Mouse (Mus musculus): ENCODE data around the gene Foxred1. TPM values are rescaled to one million over a fixed set of nuclear protein-coding genes. Genes with fewer than 3 reads are reported as not detected.
A peak's percentile ranks its signal among the peaks of the same experiment; 100 is the strongest.

Gene Foxred1
- polyA plus RNA-seq, 1 experiment from 2014 or later: 77.2 TPM

GRCm38 (mm10) chr9:35198351-35198750 is 12.5 kb downstream of the Foxred1 start:
- WGBS: 82% methylated on average over 10 of the region's 10 CpGs
- H3K4me1 ChIP-seq (ENCODE audit: control insufficient read depth, insufficient read depth, low read length): peaks cover 11% of the 10 kb centered on the region
- ATAC-seq (replicated peaks; ENCODE audit: extremely low read depth, insufficient read depth, low FRiP score): no peak
- no peak overlapping the region for H3K4me3 ChIP-seq (ENCODE audit: low read length)
- H3K27me3 ChIP-seq (ENCODE audit: control insufficient read depth, insufficient read depth, low read length): no peaks in the 10 kb centered on the region
- H3K27ac ChIP-seq (ENCODE audit: low read length): no peak overlapping the region
- H3K36me3 ChIP-seq (ENCODE audit: control insufficient read depth, insufficient read depth): no peaks in the 10 kb centered on the region
- no peaks in the 10 kb centered on the region for H3K9me3 ChIP-seq (replicated peaks; ENCODE audit: control insufficient read depth, low read length)
- no peak overlapping the region for H3K9ac ChIP-seq (ENCODE audit: low read length)
- H3K4me2 ChIP-seq (ENCODE audit: low read depth, low read length): no peak overlapping the region

DNA sequence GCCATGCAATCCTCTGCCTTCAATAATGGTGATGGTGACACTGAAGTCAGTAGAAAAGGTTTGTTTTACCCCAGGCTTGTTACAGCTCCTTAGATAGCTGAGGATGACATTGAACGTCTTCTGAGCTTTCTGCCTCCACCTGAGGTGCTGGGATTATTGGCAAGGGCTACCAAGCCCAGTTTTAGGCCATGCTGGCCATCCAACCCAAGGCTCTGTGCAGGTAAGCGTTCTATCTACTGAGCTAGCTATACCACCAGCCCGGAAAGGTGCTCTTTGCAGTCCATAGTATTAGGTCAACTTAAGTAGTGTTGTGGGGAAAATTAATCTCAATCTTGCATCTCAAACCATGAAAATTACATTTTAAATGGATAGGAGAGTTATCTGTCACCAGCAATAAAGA is 13.2 kb downstream of the Foxred1 start:
- no peak overlapping the region for H3K4me3 ChIP-seq (ENCODE audit: low read length)
- no peak for ATAC-seq (replicated peaks; ENCODE audit: extremely low read depth, insufficient read depth, low FRiP score)
- WGBS: 89% methylated on average over 3 of the region's 3 CpGs

DNA sequence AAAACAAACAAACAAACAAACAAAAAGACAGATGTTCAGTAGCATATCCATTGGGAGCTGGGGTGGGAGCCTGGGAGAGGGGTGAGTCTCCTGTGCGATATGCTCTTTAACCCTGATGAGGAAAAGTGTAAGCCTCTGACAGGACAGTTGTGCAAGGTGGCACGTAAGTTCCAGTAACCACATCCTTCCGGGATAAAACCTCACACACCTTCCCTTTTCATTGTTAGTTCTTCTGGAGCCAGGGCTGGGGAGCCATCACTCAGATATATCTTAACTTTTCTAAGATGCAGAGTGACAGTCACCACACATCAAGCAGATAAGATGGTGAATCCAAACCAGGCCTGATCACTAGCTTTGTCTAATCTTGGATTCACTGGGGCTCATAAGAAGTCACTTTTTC is 16.8 kb downstream of the Foxred1 start:
- WGBS: 82% methylated on average over 3 of the region's 3 CpGs
- Histone ChIP-seq H3K4me1 (ENCODE audit: control insufficient read depth, insufficient read depth, low read length) (peaks cover under 1% of the 10 kb centered on the region; the same call in 1 of the 2 replicates), H3K4me3 (ENCODE audit: low read length) (no peak overlapping the region), H3K36me3 (ENCODE audit: control insufficient read depth, insufficient read depth) (peaks cover 3% of the 10 kb centered on the region; the same call in 1 of the 2 replicates), H3K4me2 (ENCODE audit: low read depth, low read length) (no peak overlapping the region), H3K9ac (ENCODE audit: low read length) (no peak overlapping the region), H3K27me3 (ENCODE audit: control insufficient read depth, insufficient read depth, low read length) (no peaks in the 10 kb centered on the region), H3K27ac (ENCODE audit: low read length) (no peak overlapping the region), H3K9me3 (replicated peaks; ENCODE audit: control insufficient read depth, low read length) (no peaks in the 10 kb centered on the region)
- no peak for ATAC-seq (replicated peaks; ENCODE audit: extremely low read depth, insufficient read depth, low FRiP score)

More for the DNA sequence above, 13.2 kb downstream of the Foxred1 start:
- H3K4me1 ChIP-seq (ENCODE audit: control insufficient read depth, insufficient read depth, low read length): peaks cover 11% of the 10 kb centered on the region
- H3K36me3 ChIP-seq (ENCODE audit: control insufficient read depth, insufficient read depth): no peaks in the 10 kb centered on the region
- H3K27ac ChIP-seq (ENCODE audit: low read length): no peak overlapping the region
- H3K9ac ChIP-seq (ENCODE audit: low read length): no peak overlapping the region
- no peak overlapping the region for H3K4me2 ChIP-seq (ENCODE audit: low read depth, low read length)
- H3K27me3 ChIP-seq (ENCODE audit: control insufficient read depth, insufficient read depth, low read length): no peaks in the 10 kb centered on the region
- no peaks in the 10 kb centered on the region for H3K9me3 ChIP-seq (replicated peaks; ENCODE audit: control insufficient read depth, low read length)

- H3K9me3 ChIP-seq (replicated peaks; ENCODE audit: control insufficient read depth, low read length): no peaks in the 10 kb centered on the region
- peaks cover 9% of the 10 kb centered on the region; the same call in 1 of the 2 replicates for H3K36me3 ChIP-seq (ENCODE audit: control insufficient read depth, insufficient read depth)
- H3K27ac ChIP-seq (ENCODE audit: low read length): no peak overlapping the region
- no peaks in the 10 kb centered on the region for H3K27me3 ChIP-seq (ENCODE audit: control insufficient read depth, insufficient read depth, low read length)
- H3K4me2 ChIP-seq (ENCODE audit: low read depth, low read length): no peak overlapping the region
- no peak overlapping the region for H3K9ac ChIP-seq (ENCODE audit: low read length)
- WGBS: 77% methylated on average over 11 of the region's 11 CpGs
- ATAC-seq (replicated peaks; ENCODE audit: extremely low read depth, insufficient read depth, low FRiP score): no peak
- H3K4me1 ChIP-seq (ENCODE audit: control insufficient read depth, insufficient read depth, low read length): no peaks in the 10 kb centered on the region
- H3K4me3 ChIP-seq (ENCODE audit: low read length): no peak overlapping the region
Observed at GRCm38 (mm10) chr9:35192983-35193542, 17.8 kb downstream of the Foxred1 start.

DNA sequence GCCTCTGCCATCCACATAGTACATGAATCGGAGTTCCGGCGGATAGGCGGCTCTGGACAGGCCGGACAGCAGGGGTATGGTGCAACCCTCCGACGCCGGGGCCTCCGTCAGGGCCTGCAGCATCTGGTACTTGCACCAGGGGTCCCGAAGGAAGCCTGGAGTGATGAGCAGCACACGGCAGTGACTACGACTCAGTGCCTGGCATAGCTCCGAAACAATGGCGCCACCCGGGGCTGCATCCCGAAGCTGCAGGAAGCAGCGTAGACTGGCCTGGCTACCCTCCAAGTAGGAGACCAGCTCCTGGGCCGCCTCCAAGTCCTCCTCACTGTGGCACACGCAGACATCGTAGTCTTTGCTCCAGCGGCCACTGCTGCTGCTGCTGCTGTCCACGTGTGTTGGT is 22.2 kb downstream of the Foxred1 start:
- ATAC-seq (replicated peaks; ENCODE audit: extremely low read depth, insufficient read depth, low FRiP score): peak; percentile 78
- 60% methylated on average over 22 of the region's 22 CpGs for WGBS
- Histone ChIP-seq H3K4me3 (ENCODE audit: low read length) (no peak overlapping the region), H3K9me3 (replicated peaks; ENCODE audit: control insufficient read depth, low read length) (no peaks in the 10 kb centered on the region), H3K4me2 (ENCODE audit: low read depth, low read length) (no peak overlapping the region), H3K4me1 (ENCODE audit: control insufficient read depth, insufficient read depth, low read length) (no peaks in the 10 kb centered on the region), H3K27me3 (ENCODE audit: control insufficient read depth, insufficient read depth, low read length) (no peaks in the 10 kb centered on the region), H3K27ac (ENCODE audit: low read length) (no peak overlapping the region), H3K36me3 (ENCODE audit: control insufficient read depth, insufficient read depth) (peaks cover 17% of the 10 kb centered on the region; the same call in 1 of the 2 replicates), H3K9ac (ENCODE audit: low read length) (no peak overlapping the region)

- H3K4me3 ChIP-seq (ENCODE audit: low read length): no peak overlapping the region
- no peak for ATAC-seq (replicated peaks; ENCODE audit: extremely low read depth, insufficient read depth, low FRiP score)
- no peaks in the 10 kb centered on the region for H3K9me3 ChIP-seq (replicated peaks; ENCODE audit: control insufficient read depth, low read length)
- H3K4me2 ChIP-seq (ENCODE audit: low read depth, low read length): no peak overlapping the region
- H3K36me3 ChIP-seq (ENCODE audit: control insufficient read depth, insufficient read depth): peaks cover 17% of the 10 kb centered on the region; the same call in 1 of the 2 replicates
- H3K9ac ChIP-seq (ENCODE audit: low read length): no peak overlapping the region
- H3K27me3 ChIP-seq (ENCODE audit: control insufficient read depth, insufficient read depth, low read length): no peaks in the 10 kb centered on the region
- no peak overlapping the region for H3K27ac ChIP-seq (ENCODE audit: low read length)
- no peaks in the 10 kb centered on the region for H3K4me1 ChIP-seq (ENCODE audit: control insufficient read depth, insufficient read depth, low read length)
- WGBS: 77% methylated on average over 10 of the region's 10 CpGs
Observed at GRCm38 (mm10) chr9:35187351-35187903, 23.4 kb downstream of the Foxred1 start.

- no peaks in the 10 kb centered on the region for H3K4me1 ChIP-seq (ENCODE audit: control insufficient read depth, insufficient read depth, low read length)
- no peak overlapping the region for H3K4me2 ChIP-seq (ENCODE audit: low read depth, low read length)
- peaks cover 17% of the 10 kb centered on the region; the same call in 1 of the 2 replicates for H3K36me3 ChIP-seq (ENCODE audit: control insufficient read depth, insufficient read depth)
- H3K4me3 ChIP-seq (ENCODE audit: low read length): no peak overlapping the region
- H3K9ac ChIP-seq (ENCODE audit: low read length): no peak overlapping the region
- 71% methylated on average over 4 of the region's 4 CpGs for WGBS
- ATAC-seq (replicated peaks; ENCODE audit: extremely low read depth, insufficient read depth, low FRiP score): no peak
- H3K9me3 ChIP-seq (replicated peaks; ENCODE audit: control insufficient read depth, low read length): no peaks in the 10 kb centered on the region
- H3K27ac ChIP-seq (ENCODE audit: low read length): no peak overlapping the region
- H3K27me3 ChIP-seq (ENCODE audit: control insufficient read depth, insufficient read depth, low read length): no peaks in the 10 kb centered on the region
Observed at GRCm38 (mm10) chr9:35186430-35186829, 24.4 kb downstream of the Foxred1 start.

DNA sequence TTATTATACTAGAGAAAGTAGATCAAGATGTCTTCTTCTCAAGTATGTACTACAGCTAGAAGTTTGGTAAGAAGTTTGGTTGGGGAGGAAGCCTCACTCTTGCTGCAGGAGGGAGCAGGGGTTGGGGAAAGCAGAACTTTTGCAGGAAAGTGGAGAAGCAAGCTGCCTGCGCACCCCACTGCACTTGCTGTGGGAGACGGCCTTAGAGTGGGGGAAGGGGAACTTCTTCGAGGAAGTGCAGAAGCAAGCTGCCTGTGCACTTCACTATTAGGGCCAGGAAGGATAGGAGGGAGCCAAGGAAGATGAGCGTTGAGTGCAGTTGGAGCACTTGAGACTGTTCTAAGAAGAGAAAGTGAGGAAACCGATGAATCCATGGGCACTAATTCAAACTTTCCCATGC is 27.5 kb downstream of the Foxred1 start:
- Histone ChIP-seq H3K27me3 (ENCODE audit: control insufficient read depth, insufficient read depth, low read length) (no peaks in the 10 kb centered on the region), H3K9ac (ENCODE audit: low read length) (no peak overlapping the region), H3K4me1 (ENCODE audit: control insufficient read depth, insufficient read depth, low read length) (no peaks in the 10 kb centered on the region), H3K4me3 (ENCODE audit: low read length) (no peak overlapping the region), H3K36me3 (ENCODE audit: control insufficient read depth, insufficient read depth) (peaks cover 11% of the 10 kb centered on the region; the same call in 1 of the 2 replicates), H3K9me3 (replicated peaks; ENCODE audit: control insufficient read depth, low read length) (no peaks in the 10 kb centered on the region), H3K4me2 (ENCODE audit: low read depth, low read length) (no peak overlapping the region), H3K27ac (ENCODE audit: low read length) (no peak overlapping the region)
- ATAC-seq (replicated peaks; ENCODE audit: extremely low read depth, insufficient read depth, low FRiP score): no peak
- 70% methylated on average over 5 of the region's 5 CpGs for WGBS

DNA sequence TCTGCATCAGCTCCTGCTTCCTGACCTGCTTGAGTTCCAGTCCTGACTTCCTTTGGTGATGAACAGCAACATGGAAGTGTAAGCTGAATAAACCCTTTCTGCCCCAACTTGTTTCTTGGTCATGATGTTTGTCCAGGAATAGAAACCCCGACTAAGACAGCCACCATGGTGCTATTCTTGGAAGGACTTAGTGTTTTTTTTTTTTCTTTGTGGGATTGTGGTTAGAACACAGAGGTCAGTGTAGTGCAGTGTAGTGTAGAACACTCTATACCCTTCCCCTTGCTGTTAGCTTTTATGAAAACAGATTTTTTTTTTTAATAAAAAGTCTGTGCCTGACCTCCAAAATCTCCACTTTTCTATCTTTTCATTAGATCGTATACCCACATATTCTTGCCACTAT is 28.0 kb downstream of the Foxred1 start:
- Histone ChIP-seq H3K36me3 (ENCODE audit: control insufficient read depth, insufficient read depth) (peaks cover 6% of the 10 kb centered on the region; the same call in 1 of the 2 replicates), H3K4me1 (ENCODE audit: control insufficient read depth, insufficient read depth, low read length) (no peaks in the 10 kb centered on the region), H3K27me3 (ENCODE audit: control insufficient read depth, insufficient read depth, low read length) (no peaks in the 10 kb centered on the region), H3K27ac (ENCODE audit: low read length) (no peak overlapping the region), H3K9ac (ENCODE audit: low read length) (no peak overlapping the region), H3K4me2 (ENCODE audit: low read depth, low read length) (no peak overlapping the region), H3K9me3 (replicated peaks; ENCODE audit: control insufficient read depth, low read length) (no peaks in the 10 kb centered on the region), H3K4me3 (ENCODE audit: low read length) (no peak overlapping the region)
- 53% methylated on average over 2 of the region's 2 CpGs for WGBS
- ATAC-seq (replicated peaks; ENCODE audit: extremely low read depth, insufficient read depth, low FRiP score): no peak
